16 mouse cellular contexts compared by ENCODE assay signal in the genomic region with DNA sequence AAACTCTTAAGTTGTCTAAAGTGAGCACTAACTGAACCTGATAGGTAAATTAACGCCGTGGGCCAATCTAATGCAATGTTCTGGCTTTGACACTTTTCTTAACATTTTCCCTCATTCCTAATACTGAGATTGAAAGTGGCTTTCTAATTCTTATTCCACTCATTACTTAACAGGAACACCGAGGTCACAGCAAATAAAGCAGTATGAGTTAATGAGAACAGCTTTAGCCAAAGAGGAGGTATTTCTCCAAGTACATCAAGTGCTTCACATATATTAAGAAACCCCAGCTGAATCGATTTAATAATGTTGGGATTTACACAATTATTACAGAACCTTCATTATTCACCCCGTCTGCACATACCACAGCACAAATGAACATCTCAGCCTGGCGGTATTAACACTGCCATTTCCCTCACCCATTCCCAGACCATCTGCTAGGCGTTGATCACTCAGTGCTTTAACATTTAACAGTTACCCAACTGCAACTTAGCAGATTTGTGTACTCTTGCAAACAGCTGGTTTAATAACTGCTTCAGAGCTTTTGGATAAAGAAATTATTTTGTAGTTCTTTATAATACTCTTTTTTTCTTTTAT.
DNase-seq lines count a peak whose midpoint lies in the region; ATAC-seq lines count a peak whose summit lies in the region.
"Had no signal": no experiment of that assay in that cellular context is flagged by ENCODE, and none has a peak within 500 bp of the region (broad histone marks: within the 10 kb centered on the region; RNA-seq: fewer than 3 reads in every experiment).

No protein-coding gene starts in this region.

- peak; percentile 76; the same call in 1 of the 2 replicates for ATAC-seq in midbrain, embryonic 11.5 days (ENCODE audit: low FRiP score)
- ATAC-seq in forebrain, embryonic 16.5 days, result peak; percentile 92
- ATAC-seq in limb, embryonic 13.5 days (ENCODE audit: low FRiP score, low read depth), result peak; percentile 61
- ATAC-seq: CD4-positive, CD25-positive, alpha-beta regulatory T cell, adult 4 months; inflammation-experienced regulatory T-cells, adult 6 months had no signal

- H3K27ac ChIP-seq in midbrain, embryonic 11.5 days (ENCODE audit: low read depth, low read length), result no peak overlapping the region
- H3K27ac ChIP-seq in midbrain, embryonic 10.5 days (replicated peaks), result no peak overlapping the region
- H3K27ac ChIP-seq in forebrain, embryonic 16.5 days (ENCODE audit: low read length), result no peak overlapping the region
- H3K27ac ChIP-seq in limb, embryonic 13.5 days, result no peak overlapping the region
- H3K27ac ChIP-seq: heart, embryonic 15.5 days; neural tube, embryonic 12.5 days had no signal

- no peaks in the 10 kb centered on the region for H3K9me3 ChIP-seq in midbrain, embryonic 11.5 days (ENCODE audit: control insufficient read depth, low read length)
- 0 out of 2 replicates have a peak, but pooled peaks cover 4% of the 10 kb centered on the region for H3K9me3 ChIP-seq in midbrain, embryonic 10.5 days (replicated peaks)
- no peaks in the 10 kb centered on the region for H3K9me3 ChIP-seq in forebrain, embryonic 16.5 days (ENCODE audit: control insufficient read depth, low read length)
- H3K9me3 ChIP-seq in limb, embryonic 13.5 days, result 0 out of 2 replicates have a peak, but pooled peaks cover 3% of the 10 kb centered on the region
- H3K9me3 ChIP-seq: heart, embryonic 15.5 days; neural tube, embryonic 12.5 days had no signal

- H3K36me3 ChIP-seq in midbrain, embryonic 11.5 days (ENCODE audit: control insufficient read depth, insufficient read depth, low read length), result no peaks in the 10 kb centered on the region
- H3K36me3 ChIP-seq in midbrain, embryonic 10.5 days, result no peaks in the 10 kb centered on the region
- H3K36me3 ChIP-seq in forebrain, embryonic 16.5 days (ENCODE audit: control insufficient read depth, insufficient read depth), result no peaks in the 10 kb centered on the region
- no peaks in the 10 kb centered on the region for H3K36me3 ChIP-seq in limb, embryonic 13.5 days
- H3K36me3 ChIP-seq: heart, embryonic 15.5 days; neural tube, embryonic 12.5 days had no signal

- 78% methylated on average over 7 of the region's 7 CpGs for WGBS in midbrain, embryonic 11.5 days
- 93% methylated on average over 7 of the region's 7 CpGs for WGBS in midbrain, embryonic 10.5 days
- 38% methylated on average over 7 of the region's 7 CpGs for WGBS in forebrain, embryonic 16.5 days
- 56% methylated on average over 7 of the region's 7 CpGs for WGBS in limb, embryonic 13.5 days

- no peak overlapping the region for H3K9ac ChIP-seq in midbrain, embryonic 11.5 days (ENCODE audit: low read length)
- no peak overlapping the region for H3K9ac ChIP-seq in forebrain, embryonic 16.5 days (replicated peaks; ENCODE audit: low read depth, low read length)
- H3K9ac ChIP-seq in limb, embryonic 13.5 days, result no peak overlapping the region
- H3K9ac ChIP-seq: heart, embryonic 15.5 days; neural tube, embryonic 12.5 days had no signal

- no peaks in the 10 kb centered on the region for H3K4me1 ChIP-seq in midbrain, embryonic 11.5 days (ENCODE audit: control insufficient read depth, insufficient read depth, low read length)
- no peaks in the 10 kb centered on the region for H3K4me1 ChIP-seq in midbrain, embryonic 10.5 days
- no peaks in the 10 kb centered on the region for H3K4me1 ChIP-seq in forebrain, embryonic 16.5 days (replicated peaks; ENCODE audit: control insufficient read depth, insufficient read depth, low read length)
- H3K4me1 ChIP-seq in limb, embryonic 13.5 days, result no peaks in the 10 kb centered on the region
- H3K4me1 ChIP-seq: heart, embryonic 15.5 days; neural tube, embryonic 12.5 days had no signal

- DNase-seq in midbrain, embryonic 11.5 days (ENCODE audit: low spot score, missing footprints), result no peak
- DNase-seq in midbrain, embryonic 10.5 days (ENCODE audit: low spot score), result no peak
- DNase-seq in B cell, adult 2 months, result no peak
- no peak for DNase-seq in adrenal gland, postnatal 36 days
- DNase-seq in retina, postnatal 1 day, result no peak
- DNase-seq: adrenal gland, postnatal 10 days; cerebellum, adult 11 months; cerebellum, postnatal 25 days; kidney, adult 9 months; thymus, adult 2 months had no signal

- no peaks in the 10 kb centered on the region for H3K27me3 ChIP-seq in midbrain, embryonic 11.5 days (ENCODE audit: control insufficient read depth, insufficient read depth, low read length)
- no peaks in the 10 kb centered on the region for H3K27me3 ChIP-seq in midbrain, embryonic 10.5 days (ENCODE audit: low read depth, poor library complexity, severe bottlenecking)
- H3K27me3 ChIP-seq in forebrain, embryonic 16.5 days (replicated peaks; ENCODE audit: control insufficient read depth, insufficient read depth, low read length), result no peaks in the 10 kb centered on the region
- H3K27me3 ChIP-seq in limb, embryonic 13.5 days, result no peaks in the 10 kb centered on the region
- H3K27me3 ChIP-seq: heart, embryonic 15.5 days; neural tube, embryonic 12.5 days had no signal

- no peak overlapping the region for H3K4me2 ChIP-seq in midbrain, embryonic 11.5 days
- no peak overlapping the region for H3K4me2 ChIP-seq in forebrain, embryonic 16.5 days (ENCODE audit: low read length)
- no peak overlapping the region for H3K4me2 ChIP-seq in limb, embryonic 13.5 days (replicated peaks)
- H3K4me2 ChIP-seq: heart, embryonic 15.5 days; neural tube, embryonic 12.5 days had no signal

- no peak overlapping the region for H3K4me3 ChIP-seq in midbrain, embryonic 11.5 days (ENCODE audit: low read depth, low read length)
- no peak overlapping the region for H3K4me3 ChIP-seq in midbrain, embryonic 10.5 days
- H3K4me3 ChIP-seq in forebrain, embryonic 16.5 days (replicated peaks; ENCODE audit: low read length), result no peak overlapping the region
- no peak overlapping the region for H3K4me3 ChIP-seq in limb, embryonic 13.5 days
- H3K4me3 ChIP-seq: heart, embryonic 15.5 days; neural tube, embryonic 12.5 days had no signal
